Mouse (Mus musculus) embryo, embryonic 10 days (tissue): ENCODE measurements at regions not wholly inside any gene's neighbourhood (a gene's known extent, or its start where the extent isn't known, plus 50 kb on each side); places are given as distances from the start of the nearest gene placed in this dataset.

Source experiments
- DNase-seq: peaks from one replicate; pipeline ENCODE4 v3.0.0-alpha.2; 2015; ENCODE audit warnings: low spot score

GRCm38 (mm10) chr3:139887265-139887664 is 681.8 kb downstream of the Stpg2 start:
- DNase-seq, result no peak

- no peak for DNase-seq
Observed at GRCm38 (mm10) chr3:139888537-139888936, 683.0 kb downstream of the Stpg2 start.

GRCm38 (mm10) chr3:139890186-139890585 is 684.7 kb downstream of the Stpg2 start:
- DNase-seq, result no peak

- DNase-seq, result no peak
Observed at GRCm38 (mm10) chr3:139897894-139898293, 692.4 kb downstream of the Stpg2 start.

- peak; percentile 43 for DNase-seq
Observed at GRCm38 (mm10) chr3:139899213-139899612, 693.7 kb downstream of the Stpg2 start.

GRCm38 (mm10) chr3:139913639-139914330 is 708.3 kb downstream of the Stpg2 start:
- DNase-seq, result no peak

- DNase-seq, result no peak
Observed at GRCm38 (mm10) chr3:139922267-139922666, 716.8 kb downstream of the Stpg2 start.

GRCm38 (mm10) chr3:139933039-139933438 is 727.5 kb downstream of the Stpg2 start:
- DNase-seq, result peak; percentile 21

GRCm38 (mm10) chr3:139946209-139946608 is 740.7 kb downstream of the Stpg2 start:
- DNase-seq, result no peak

- no peak for DNase-seq
Observed at GRCm38 (mm10) chr3:139947247-139947646, 741.8 kb downstream of the Stpg2 start.

- no peak for DNase-seq
Observed at GRCm38 (mm10) chr3:139949096-139949495, 743.6 kb downstream of the Stpg2 start.

GRCm38 (mm10) chr3:139950016-139950705 is 744.7 kb downstream of the Stpg2 start:
- DNase-seq, result no peak

- DNase-seq, result no peak
Observed at GRCm38 (mm10) chr3:139951516-139951915, 746.0 kb downstream of the Stpg2 start.

GRCm38 (mm10) chr3:139978172-139978571 is 772.7 kb downstream of the Stpg2 start:
- DNase-seq, result no peak

GRCm38 (mm10) chr3:139985830-139986481 is 780.5 kb downstream of the Stpg2 start:
- DNase-seq, result no peak

- no peak for DNase-seq
Observed at GRCm38 (mm10) chr3:139988938-139989337, 783.4 kb downstream of the Stpg2 start.

- no peak for DNase-seq
Observed at GRCm38 (mm10) chr3:139989380-139989779, 783.9 kb downstream of the Stpg2 start.

GRCm38 (mm10) chr3:140012522-140012921 is 807.0 kb downstream of the Stpg2 start:
- no peak for DNase-seq

GRCm38 (mm10) chr3:140034101-140034500 is 828.6 kb downstream of the Stpg2 start:
- no peak for DNase-seq

- peak; percentile 4 for DNase-seq
Observed at GRCm38 (mm10) chr3:140035142-140035541, 829.6 kb downstream of the Stpg2 start.

GRCm38 (mm10) chr3:140044898-140045297 is 839.4 kb downstream of the Stpg2 start:
- DNase-seq, result no peak

- no peak for DNase-seq
Observed at GRCm38 (mm10) chr3:140054634-140055033, 849.1 kb downstream of the Stpg2 start.
